Comparison of ENCODE assay signal across 17 mouse cellular contexts in genomic region chr11:76497066-76497768, GRCm38 (mm10).
A peak's percentile ranks its signal among the peaks of the same experiment; 100 is the strongest.
DNase-seq lines count a peak whose midpoint lies in the region; ATAC-seq and TF ChIP-seq lines count a peak whose summit lies in the region.
"Had no signal": no experiment of that assay in that cellular context is flagged by ENCODE, and none has a peak within 500 bp of the region (broad histone marks: within the 10 kb centered on the region; RNA-seq: fewer than 3 reads in every experiment).

No protein-coding gene starts in this region.

- no peak for DNase-seq in heart, postnatal 36 days
- peak; percentile 51 for DNase-seq in lung, postnatal 25 days (ENCODE audit: low spot score)
- no peak for DNase-seq in lung, adult 2 months
- no peak for DNase-seq in limb, embryonic 10.5 days (ENCODE audit: low spot score)
- DNase-seq in thymus, postnatal 14 days = peak; percentile 54
- no peak for DNase-seq in urinary bladder, adult 2 months (ENCODE audit: low spot score)
- DNase-seq in spleen, postnatal 36 days (ENCODE audit: low spot score in 2 of 2) = no peak
- DNase-seq: cerebellum, adult 9-11 months; retina, postnatal 1 day had no signal

- no peaks in the 10 kb centered on the region for H3K9me3 ChIP-seq in heart, embryonic 12.5 days (replicated peaks)
- H3K9me3 ChIP-seq in limb, embryonic 10.5 days (replicated peaks) = no peaks in the 10 kb centered on the region
- H3K9me3 ChIP-seq: embryonic facial prominence, embryonic 13.5 days; forebrain, embryonic 13.5 days; hindbrain, embryonic 15.5 days; kidney, embryonic 15.5 days; liver, embryonic 15.5 days; midbrain, embryonic 13.5 days; neural tube, embryonic 12.5 days had no signal

- TF ChIP-seq CTCF in lung, adult 2 months (IDR thresholded peaks at IDR 0.05; ENCODE audit: insufficient read depth, low read length) = no peak

- peaks cover 65% of the 10 kb centered on the region for H3K4me1 ChIP-seq in heart, embryonic 12.5 days (replicated peaks)
- H3K4me1 ChIP-seq in lung, adult 2 months (ENCODE audit: control insufficient read depth, insufficient read depth, low read length) = peaks cover 25% of the 10 kb centered on the region
- peaks cover 88% of the 10 kb centered on the region for H3K4me1 ChIP-seq in limb, embryonic 10.5 days

- peak overlapping the region; percentile 20; the same call in 1 of the 2 replicates for H3K27ac ChIP-seq in heart, embryonic 12.5 days (ENCODE audit: poor library complexity, severe bottlenecking)
- peak overlapping the region; percentile 74 for H3K27ac ChIP-seq in limb, embryonic 10.5 days
- H3K27ac ChIP-seq: forebrain, embryonic 13.5 days; hindbrain, embryonic 15.5 days; kidney, embryonic 15.5 days; liver, embryonic 15.5 days; midbrain, embryonic 13.5 days; neural tube, embryonic 12.5 days had no signal

- H3K36me3 ChIP-seq in heart, embryonic 12.5 days = no peaks in the 10 kb centered on the region
- no peaks in the 10 kb centered on the region for H3K36me3 ChIP-seq in limb, embryonic 10.5 days
- H3K36me3 ChIP-seq: embryonic facial prominence, embryonic 13.5 days; hindbrain, embryonic 15.5 days; kidney, embryonic 15.5 days; liver, embryonic 15.5 days; midbrain, embryonic 13.5 days; neural tube, embryonic 12.5 days had no signal

- WGBS in heart, embryonic 12.5 days = 55% methylated on average over 9 of the region's 9 CpGs
- whole genome bisulfite sequencing in lung, adult 2 months = 59% methylated on average over 9 of the region's 9 CpGs
- 79% methylated on average over 9 of the region's 9 CpGs for WGBS in limb, embryonic 10.5 days

- ATAC-seq in heart, embryonic 12.5 days (ENCODE audit: insufficient number of reproducible peaks, low FRiP score) = no peak
- ATAC-seq: forebrain, embryonic 13.5 days; midbrain, embryonic 13.5 days had no signal

- H3K4me2 ChIP-seq in heart, embryonic 12.5 days = no peak overlapping the region
- H3K4me2 ChIP-seq: embryonic facial prominence, embryonic 13.5 days; forebrain, embryonic 13.5 days; hindbrain, embryonic 15.5 days; kidney, embryonic 15.5 days; liver, embryonic 15.5 days; midbrain, embryonic 13.5 days; neural tube, embryonic 12.5 days had no signal

- no peak overlapping the region for H3K9ac ChIP-seq in heart, embryonic 12.5 days
- H3K9ac ChIP-seq: forebrain, embryonic 13.5 days; hindbrain, embryonic 15.5 days; kidney, embryonic 15.5 days; liver, embryonic 15.5 days; midbrain, embryonic 13.5 days; neural tube, embryonic 12.5 days had no signal

- H3K27me3 ChIP-seq in heart, embryonic 12.5 days (replicated peaks) = no peaks in the 10 kb centered on the region
- H3K27me3 ChIP-seq in limb, embryonic 10.5 days (ENCODE audit: low read depth, poor library complexity, severe bottlenecking) = no peaks in the 10 kb centered on the region
- H3K27me3 ChIP-seq: embryonic facial prominence, embryonic 13.5 days; forebrain, embryonic 13.5 days; hindbrain, embryonic 15.5 days; kidney, embryonic 15.5 days; midbrain, embryonic 13.5 days; neural tube, embryonic 12.5 days had no signal

- no peak overlapping the region for H3K4me3 ChIP-seq in heart, embryonic 12.5 days
- H3K4me3 ChIP-seq in lung, adult 2 months (replicated peaks; ENCODE audit: extremely low read depth, low read depth, low read length) = no peak overlapping the region
- H3K4me3 ChIP-seq in limb, embryonic 10.5 days = no peak overlapping the region
- H3K4me3 ChIP-seq: embryonic facial prominence, embryonic 13.5 days; forebrain, embryonic 13.5 days; hindbrain, embryonic 15.5 days; kidney, embryonic 15.5 days; liver, embryonic 15.5 days; midbrain, embryonic 13.5 days; neural tube, embryonic 12.5 days had no signal

- no peak for TF ChIP-seq POLR2A in lung, adult 2 months (IDR thresholded peaks at IDR 0.05; ENCODE audit: borderline replicate concordance, extremely low read depth, low read depth, low read length)

- intact Hi-C loops in heart, postnatal 36 days (cut with DNase I) = loop anchor here (5.0 kb wide), 1 partner anchor 240 kb away; no protein-coding TSS in a partner anchor

Comparison
In these comparisons a context has a peak if more than half of its experiments do, and no peak if none do; other contexts are left out.
1. DNase-seq: peak in lung, postnatal 25 days (single experiment) and thymus, postnatal 14 days (single experiment); none in heart, postnatal 36 days (0 of 2), lung, adult 2 months (single experiment), limb, embryonic 10.5 days (single experiment), urinary bladder, adult 2 months (single experiment) and spleen, postnatal 36 days (0 of 2).